Mouse (Mus musculus) intestine, embryonic 14.5 days (tissue): ENCODE data around the gene Ism2. TPM values are rescaled to one million over a fixed set of nuclear protein-coding genes. Genes with fewer than 3 reads are reported as not detected.
"Not testable (repeated sequence)": the region's sequence is repeated elsewhere in the genome, so short reads cannot be mapped to it uniquely, and the experiment has no call there.

Experiments
- ATAC-seq: fragments of 200-750 bp; cut with Nextera tagmentation; replicated peaks from 2 replicates; pipeline ENCODE4 v1.8.0; 2017; ENCODE audit warnings: low read depth, moderate number of reproducible peaks, moderate TSS enrichment, moderate library complexity; ENCODE audit not compliant: low FRiP score, low TSS enrichment
- DNase-seq: peaks from one replicate; pipeline ENCODE4 v3.0.0-alpha.2; 2018; ENCODE audit warnings: low spot score
- H3K27ac ChIP-seq: fragments of 300-500 bp; sonication (generic); 2 replicates; pipeline ENCODE4 v1.5.1; 2014; ENCODE audit warnings: low read depth, mild to moderate bottlenecking, control low read depth
- H3K27me3 ChIP-seq: fragments of 300-500 bp; sonication (generic); replicated peaks from 2 replicates; pipeline ENCODE4 v1.6.1; 2014; ENCODE audit warnings: low read length, control low read depth; ENCODE audit not compliant: control insufficient read depth, insufficient read depth
- H3K36me3 ChIP-seq: fragments of 300-500 bp; sonication (generic); 2 replicates; pipeline ENCODE4 v1.6.1; 2014; ENCODE audit warnings: low read length, control low read depth; ENCODE audit not compliant: control insufficient read depth, insufficient read depth
- H3K4me1 ChIP-seq: fragments of 300-500 bp; sonication (generic); replicated peaks from 2 replicates; pipeline ENCODE4 v1.6.1; 2014; ENCODE audit warnings: low read length, control low read depth, mixed read lengths; ENCODE audit not compliant: control insufficient read depth, insufficient read depth
- H3K4me2 ChIP-seq: fragments of 300-500 bp; sonication (generic); 2 replicates; pipeline ENCODE4 v1.6.1; 2014; ENCODE audit warnings: low read length
- H3K4me3 ChIP-seq: fragments of 300-500 bp; sonication (generic); 2 replicates; pipeline ENCODE4 v1.5.1; 2014; ENCODE audit warnings: low read depth, low read length, control low read depth, mixed read lengths
- H3K9ac ChIP-seq: fragments of 300-500 bp; sonication (generic); 2 replicates; pipeline ENCODE4 v1.6.1; 2014; ENCODE audit warnings: mild to moderate bottlenecking, low read length
- H3K9me3 ChIP-seq: fragments of 300-500 bp; sonication (generic); 2 replicates; pipeline ENCODE4 v1.6.1; 2016; ENCODE audit warnings: low read length, control low read depth; ENCODE audit not compliant: control insufficient read depth
- WGBS: fragments of 180-500 bp; shearing (Covaris S2); extraction: QIAGEN DNeasy Blood & Tissue Kit; methylation state at CpG from one replicate; pipeline ENCODE4 v1.1.7; 2014; 5-methylcytosine and 5-hydroxymethylcytosine counted together
- polyA plus RNA-seq: library from polyadenylated mRNA; unstranded; fragments of >200 nt; fragmentation: Nextera tagmentation; extraction: Ambion mirVana; gene quantifications from 2 replicates; pipeline ENCODE4 v1.2.1, GENCODE M21; 2014

The Ism2 gene
- polyA plus RNA-seq, 1 experiment from 2014 or later, result 0.22 TPM

GRCm38 (mm10) chr12:87331053-87331456, 31.6 kb upstream of the Ism2 start:
- peaks cover 10% of the 10 kb centered on the region; the same call in 1 of the 2 replicates for H3K36me3 ChIP-seq
- H3K9me3 ChIP-seq, result no peaks in the 10 kb centered on the region
- no peak overlapping the region for H3K9ac ChIP-seq
- no peaks in the 10 kb centered on the region for H3K4me1 ChIP-seq
- ATAC-seq (no peak), DNase-seq (no peak)
- no peak overlapping the region for H3K4me3 ChIP-seq
- H3K27ac ChIP-seq, result no peak overlapping the region
- 42% methylated on average over 6 of the region's 6 CpGs for WGBS
- H3K27me3 ChIP-seq, result no peaks in the 10 kb centered on the region
- no peak overlapping the region for H3K4me2 ChIP-seq

- ATAC-seq, result no peak
- H3K27ac ChIP-seq, result no peak overlapping the region
- H3K36me3 ChIP-seq, result peaks cover 7% of the 10 kb centered on the region; the same call in 1 of the 2 replicates
- H3K9ac ChIP-seq, result no peak overlapping the region
- no peaks in the 10 kb centered on the region for H3K9me3 ChIP-seq
- H3K27me3 ChIP-seq, result no peaks in the 10 kb centered on the region
- DNase-seq, result no peak
- WGBS, result 61% methylated on average over 2 of the region's 2 CpGs
- H3K4me1 ChIP-seq, result no peaks in the 10 kb centered on the region
- H3K4me3 ChIP-seq, result no peak overlapping the region
- no peak overlapping the region for H3K4me2 ChIP-seq
Measured at GRCm38 (mm10) chr12:87330213-87330612, 30.7 kb upstream of the Ism2 start.

DNA sequence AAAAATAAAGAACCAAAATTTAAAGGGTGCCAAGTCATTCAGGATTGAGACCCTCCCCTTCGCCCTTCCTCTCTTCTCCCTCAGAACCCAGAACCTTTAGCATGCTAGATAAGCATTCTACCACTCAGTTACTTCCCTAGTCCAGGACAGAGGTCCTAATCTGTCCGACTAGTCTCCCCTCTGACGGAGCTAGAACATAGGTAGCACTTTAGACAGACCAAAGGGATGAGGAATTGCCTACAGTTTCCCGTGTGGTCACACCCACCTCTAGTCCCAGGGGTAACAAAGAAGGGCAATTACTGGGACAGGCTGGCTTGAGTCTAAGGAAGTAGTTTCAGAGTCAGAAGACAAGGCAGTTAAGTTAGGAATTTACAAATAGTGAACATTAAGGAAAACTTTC, 28.5 kb upstream of the Ism2 start:
- no peak for ATAC-seq
- Histone ChIP-seq H3K4me2 (no peak overlapping the region), H3K4me3 (no peak overlapping the region), H3K4me1 (no peaks in the 10 kb centered on the region), H3K27me3 (no peaks in the 10 kb centered on the region), H3K9me3 (no peaks in the 10 kb centered on the region), H3K27ac (no peak overlapping the region), H3K36me3 (peaks cover 15% of the 10 kb centered on the region), H3K9ac (no peak overlapping the region)
- DNase-seq, result no peak
- WGBS, result 47% methylated on average over 4 of the region's 4 CpGs

DNA sequence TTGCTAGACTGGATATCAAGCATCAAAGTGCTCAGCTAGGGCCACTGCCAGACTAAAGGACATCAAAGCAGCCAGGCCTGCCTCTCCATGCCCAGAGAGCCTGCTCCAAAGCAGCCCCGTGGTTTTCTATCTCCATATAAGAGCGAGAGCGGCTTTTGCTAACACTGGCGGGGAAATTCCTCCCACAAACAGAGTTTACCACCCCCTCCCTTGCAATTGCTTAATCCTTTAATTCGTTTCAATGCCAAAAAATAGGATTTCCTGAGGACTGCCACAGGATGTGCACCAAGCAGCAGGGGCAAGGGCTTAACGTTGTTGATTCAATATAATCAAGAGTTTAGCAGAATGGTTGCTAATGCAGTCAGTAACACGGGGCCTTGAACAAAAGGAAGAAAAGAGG, 28.1 kb upstream of the Ism2 start:
- H3K9ac ChIP-seq, result no peak overlapping the region
- no peak overlapping the region for H3K4me2 ChIP-seq
- no peak for DNase-seq

GRCm38 (mm10) chr12:87325452-87325851, 25.9 kb upstream of the Ism2 start:
- WGBS, result 92% methylated on average over 3 of the region's 3 CpGs
- Histone ChIP-seq H3K36me3 (peaks cover 12% of the 10 kb centered on the region; the same call in 1 of the 2 replicates), H3K9ac (no peak overlapping the region)

More for the DNA sequence above, 28.1 kb upstream of the Ism2 start:
- H3K4me1 ChIP-seq, result no peaks in the 10 kb centered on the region
- ATAC-seq, result no peak
- H3K4me3 ChIP-seq, result no peak overlapping the region
- no peaks in the 10 kb centered on the region for H3K27me3 ChIP-seq
- no peak overlapping the region for H3K27ac ChIP-seq
- H3K9me3 ChIP-seq, result no peaks in the 10 kb centered on the region
- WGBS, result 41% methylated on average over 7 of the region's 7 CpGs
- H3K36me3 ChIP-seq, result peaks cover 15% of the 10 kb centered on the region

GRCm38 (mm10) chr12:87319229-87319628, 19.7 kb upstream of the Ism2 start:
- 88% methylated on average over 3 of the region's 3 CpGs for WGBS
- Histone ChIP-seq H3K36me3 (peaks cover 7% of the 10 kb centered on the region; the same call in 1 of the 2 replicates), H3K4me3 (no peak overlapping the region), H3K9me3 (no peaks in the 10 kb centered on the region), H3K27me3 (no peaks in the 10 kb centered on the region), H3K9ac (no peak overlapping the region), H3K4me1 (no peaks in the 10 kb centered on the region), H3K27ac (no peak overlapping the region), H3K4me2 (no peak overlapping the region)
- no peak for ATAC-seq
- DNase-seq, result no peak

More at GRCm38 (mm10) chr12:87325452-87325851, 25.9 kb upstream of the Ism2 start:
- Histone ChIP-seq H3K27me3 (no peaks in the 10 kb centered on the region), H3K4me2 (no peak overlapping the region), H3K4me1 (no peaks in the 10 kb centered on the region), H3K9me3 (no peaks in the 10 kb centered on the region), H3K27ac (no peak overlapping the region), H3K4me3 (no peak overlapping the region)
- ATAC-seq (no peak), DNase-seq (no peak)

- Histone ChIP-seq H3K27ac (no peak overlapping the region), H3K9ac (no peak overlapping the region), H3K4me3 (no peak overlapping the region), H3K4me1 (no peaks in the 10 kb centered on the region), H3K36me3 (peaks cover 3% of the 10 kb centered on the region; the same call in 1 of the 2 replicates), H3K27me3 (no peaks in the 10 kb centered on the region), H3K4me2 (no peak overlapping the region), H3K9me3 (no peaks in the 10 kb centered on the region)
- no peak for DNase-seq
- 82% methylated on average over 1 of the region's 1 CpGs for WGBS
- no peak for ATAC-seq
Measured at GRCm38 (mm10) chr12:87317951-87318350, 18.4 kb upstream of the Ism2 start.

DNA sequence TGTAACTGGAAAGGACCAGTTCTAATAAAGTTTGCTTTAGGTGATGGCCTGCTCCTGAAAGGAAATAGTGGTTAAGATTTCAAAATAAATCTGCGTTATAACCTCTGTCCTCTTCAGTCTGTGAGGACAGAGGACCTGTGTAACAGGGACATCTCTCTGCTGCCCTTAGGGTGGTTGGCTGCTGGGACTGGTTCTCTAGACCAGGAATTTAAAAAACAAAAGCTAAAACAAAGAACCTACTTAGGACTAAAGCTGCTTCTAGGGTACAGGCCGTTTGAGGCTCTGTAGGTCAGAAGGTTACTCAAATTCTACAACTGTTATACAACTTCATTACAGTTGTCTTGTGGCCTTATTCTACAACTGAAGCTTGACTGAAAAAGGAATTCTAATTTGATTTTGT, 13.6 kb upstream of the Ism2 start:
- Histone ChIP-seq H3K4me3 (no peak overlapping the region), H3K4me2 (no peak overlapping the region), H3K27me3 (no peaks in the 10 kb centered on the region), H3K9ac (no peak overlapping the region), H3K9me3 (no peaks in the 10 kb centered on the region), H3K36me3 (peaks cover 45% of the 10 kb centered on the region), H3K27ac (no peak overlapping the region), H3K4me1 (no peaks in the 10 kb centered on the region)
- DNase-seq (no peak), ATAC-seq (no peak)
- WGBS, result 79% methylated on average over 2 of the region's 2 CpGs

GRCm38 (mm10) chr12:87306584-87306844, 7.0 kb upstream of the Ism2 start:
- not testable (repeated sequence) for H3K9me3 ChIP-seq, H3K4me2 ChIP-seq, H3K27me3 ChIP-seq, DNase-seq, H3K4me3 ChIP-seq, H3K4me1 ChIP-seq, ATAC-seq, H3K27ac ChIP-seq, H3K9ac ChIP-seq
- peaks cover 34% of the 10 kb centered on the region for H3K36me3 ChIP-seq
- WGBS, result 79% methylated on average over 4 of the region's 4 CpGs
